Mouse (Mus musculus): Measurements from ENCODE around the gene Gm20388. TPM values are rescaled to one million over a fixed set of nuclear protein-coding genes. Genes with fewer than 3 reads are reported as not detected.

Gene Gm20388
- polyA plus RNA-seq, 1 experiment from 2014 or later, result 5.3 TPM

DNA sequence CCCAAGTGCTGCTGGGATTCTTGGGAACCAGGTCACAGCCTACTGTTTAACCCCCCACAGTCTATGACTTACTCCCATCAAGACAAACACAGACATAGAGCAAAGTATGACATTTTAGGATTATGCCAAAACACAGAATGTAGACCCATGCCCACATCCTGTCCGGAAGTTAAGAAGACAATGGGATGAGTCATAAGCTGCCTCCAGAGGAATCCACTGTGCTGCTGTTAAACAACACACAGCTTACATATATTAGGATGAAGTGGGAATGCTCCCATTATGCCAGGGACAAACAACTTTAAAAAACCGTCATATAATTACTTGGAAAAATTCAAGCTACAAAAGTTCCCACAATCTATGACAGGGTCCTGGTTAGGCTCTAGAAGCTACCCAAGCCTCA, 3079.3 kb downstream of the Gm20388 start:
- H3K9ac ChIP-seq (ENCODE audit: low read depth, low read length), result no peak overlapping the region
- no peak overlapping the region for H3K4me2 ChIP-seq
- ATAC-seq (replicated peaks; ENCODE audit: low FRiP score), result no peak
- H3K27me3 ChIP-seq (replicated peaks; ENCODE audit: control insufficient read depth, insufficient read depth, low read length), result no peaks in the 10 kb centered on the region
- H3K4me1 ChIP-seq (replicated peaks; ENCODE audit: control insufficient read depth, insufficient read depth, low read length), result peaks cover 47% of the 10 kb centered on the region
- H3K4me3 ChIP-seq (ENCODE audit: low read depth, low read length), result no peak overlapping the region
- no peaks in the 10 kb centered on the region for H3K9me3 ChIP-seq (ENCODE audit: control insufficient read depth, low read length)
- H3K36me3 ChIP-seq (ENCODE audit: control insufficient read depth, insufficient read depth, low read length), result no peaks in the 10 kb centered on the region
- WGBS, result 66% methylated on average over 2 of the region's 2 CpGs
- H3K27ac ChIP-seq (ENCODE audit: low read depth, low read length), result no peak overlapping the region
- DNase-seq (ENCODE audit: low spot score), result no peak

DNA sequence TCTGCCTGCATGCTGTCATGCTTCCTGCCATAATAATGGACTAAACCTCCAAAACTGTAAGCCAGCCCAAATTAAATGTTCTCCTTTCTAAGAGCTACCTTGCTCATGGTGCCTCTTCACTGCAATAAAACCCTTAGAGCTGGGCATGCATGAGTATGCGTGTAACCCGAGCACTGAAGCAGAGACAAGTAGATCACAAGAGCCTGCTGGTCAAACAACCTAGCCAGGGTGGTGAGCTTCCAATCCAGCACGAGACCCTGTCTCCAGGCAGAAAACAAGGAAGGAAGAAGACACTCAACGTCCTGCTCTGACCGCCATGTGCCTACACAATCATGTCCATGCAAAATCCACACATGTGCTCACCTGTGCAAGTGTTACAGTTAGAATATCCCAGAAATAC, 3080.7 kb downstream of the Gm20388 start:
- 74% methylated on average over 5 of the region's 5 CpGs for WGBS
- H3K4me1 ChIP-seq (replicated peaks; ENCODE audit: control insufficient read depth, insufficient read depth, low read length), result peaks cover 43% of the 10 kb centered on the region
- no peak for DNase-seq (ENCODE audit: low spot score)
- ATAC-seq (replicated peaks; ENCODE audit: low FRiP score), result no peak
- H3K4me3 ChIP-seq (ENCODE audit: low read depth, low read length), result no peak overlapping the region
- no peak overlapping the region for H3K27ac ChIP-seq (ENCODE audit: low read depth, low read length)
- no peaks in the 10 kb centered on the region for H3K27me3 ChIP-seq (replicated peaks; ENCODE audit: control insufficient read depth, insufficient read depth, low read length)
- no peak overlapping the region for H3K9ac ChIP-seq (ENCODE audit: low read depth, low read length)
- H3K4me2 ChIP-seq, result no peak overlapping the region
- H3K36me3 ChIP-seq (ENCODE audit: control insufficient read depth, insufficient read depth, low read length), result no peaks in the 10 kb centered on the region
- H3K9me3 ChIP-seq (ENCODE audit: control insufficient read depth, low read length), result no peaks in the 10 kb centered on the region

DNA sequence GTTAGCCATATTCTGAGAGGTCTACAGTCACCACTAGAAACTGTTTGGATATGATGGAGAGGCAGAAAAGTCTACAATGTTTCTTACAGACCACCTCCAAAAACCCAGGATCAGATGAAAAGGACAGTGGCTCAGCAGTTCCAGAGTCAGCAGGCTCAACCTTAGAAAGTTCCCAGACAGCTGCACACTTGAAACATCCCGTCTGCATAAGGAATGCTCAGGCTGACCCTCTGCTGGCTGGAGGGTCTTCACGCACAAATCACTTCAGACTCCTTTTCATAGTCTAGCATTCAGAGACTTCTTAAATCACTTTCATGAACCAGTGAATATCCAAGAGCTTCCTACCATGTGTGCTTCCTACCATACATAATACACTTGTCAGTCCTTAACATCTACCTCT, 3081.7 kb downstream of the Gm20388 start:
- Histone ChIP-seq H3K27ac (ENCODE audit: low read depth, low read length) (no peak overlapping the region), H3K4me3 (ENCODE audit: low read depth, low read length) (no peak overlapping the region), H3K36me3 (ENCODE audit: control insufficient read depth, insufficient read depth, low read length) (no peaks in the 10 kb centered on the region), H3K9ac (ENCODE audit: low read depth, low read length) (no peak overlapping the region), H3K9me3 (ENCODE audit: control insufficient read depth, low read length) (no peaks in the 10 kb centered on the region), H3K4me2 (no peak overlapping the region), H3K27me3 (replicated peaks; ENCODE audit: control insufficient read depth, insufficient read depth, low read length) (no peaks in the 10 kb centered on the region), H3K4me1 (replicated peaks; ENCODE audit: control insufficient read depth, insufficient read depth, low read length) (peaks cover 41% of the 10 kb centered on the region)
- DNase-seq (ENCODE audit: low spot score) (no peak), ATAC-seq (replicated peaks; ENCODE audit: low FRiP score) (no peak)
- WGBS, result 75% methylated on average over 2 of the region's 2 CpGs

DNA sequence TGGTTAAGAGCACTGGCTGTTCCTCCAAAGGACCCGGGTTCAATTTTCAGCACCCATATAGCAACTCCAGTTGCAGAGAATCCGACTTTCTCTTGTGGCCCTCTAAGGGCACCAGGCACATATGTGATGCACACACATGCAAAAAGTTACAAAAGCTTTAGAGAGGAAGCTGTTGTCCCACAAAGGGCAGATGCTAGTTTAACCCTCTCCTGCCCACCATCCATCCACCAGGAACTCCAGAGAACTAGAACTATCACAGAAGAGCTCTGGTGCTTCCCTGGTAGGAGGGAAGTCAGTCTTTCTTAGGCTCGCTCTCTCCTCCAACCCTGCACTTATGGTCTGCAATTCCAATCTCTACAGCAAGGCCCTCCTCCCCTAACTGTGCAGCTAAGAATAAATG, 3082.4 kb downstream of the Gm20388 start:
- 77% methylated on average over 3 of the region's 3 CpGs for WGBS
- H3K27ac ChIP-seq (ENCODE audit: low read depth, low read length), result no peak overlapping the region
- DNase-seq (ENCODE audit: low spot score), result no peak
- H3K4me3 ChIP-seq (ENCODE audit: low read depth, low read length), result no peak overlapping the region
- ATAC-seq (replicated peaks; ENCODE audit: low FRiP score), result no peak
- no peaks in the 10 kb centered on the region for H3K27me3 ChIP-seq (replicated peaks; ENCODE audit: control insufficient read depth, insufficient read depth, low read length)
- H3K4me2 ChIP-seq, result no peak overlapping the region
- H3K9ac ChIP-seq (ENCODE audit: low read depth, low read length), result no peak overlapping the region
- H3K9me3 ChIP-seq (ENCODE audit: control insufficient read depth, low read length), result no peaks in the 10 kb centered on the region
- H3K4me1 ChIP-seq (replicated peaks; ENCODE audit: control insufficient read depth, insufficient read depth, low read length), result peaks cover 40% of the 10 kb centered on the region
- H3K36me3 ChIP-seq (ENCODE audit: control insufficient read depth, insufficient read depth, low read length), result no peaks in the 10 kb centered on the region

DNA sequence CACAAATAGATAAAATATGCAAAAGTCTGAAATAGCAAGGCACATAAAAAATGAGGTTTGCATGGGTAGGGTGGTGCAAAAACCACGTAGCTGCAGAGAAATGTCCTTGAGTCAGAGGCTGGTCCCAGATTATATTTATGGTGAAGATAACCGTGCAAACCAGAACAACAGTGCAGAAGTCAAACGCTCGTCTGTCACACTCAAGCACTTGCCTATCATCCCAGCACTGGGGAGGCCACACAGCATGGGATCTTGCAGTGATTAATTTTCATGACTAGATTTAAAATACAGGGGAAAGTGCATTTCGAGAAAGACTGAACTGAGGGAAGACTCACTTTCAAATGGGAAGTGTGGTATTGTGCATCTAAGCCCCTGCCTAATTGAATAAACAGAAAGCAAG, 3083.1 kb downstream of the Gm20388 start:
- peaks cover 40% of the 10 kb centered on the region for H3K4me1 ChIP-seq (replicated peaks; ENCODE audit: control insufficient read depth, insufficient read depth, low read length)
- DNase-seq (ENCODE audit: low spot score) (no peak), ATAC-seq (replicated peaks; ENCODE audit: low FRiP score) (no peak)
- H3K27ac ChIP-seq (ENCODE audit: low read depth, low read length), result no peak overlapping the region
- H3K4me2 ChIP-seq, result no peak overlapping the region
- no peaks in the 10 kb centered on the region for H3K27me3 ChIP-seq (replicated peaks; ENCODE audit: control insufficient read depth, insufficient read depth, low read length)
- no peaks in the 10 kb centered on the region for H3K36me3 ChIP-seq (ENCODE audit: control insufficient read depth, insufficient read depth, low read length)
- H3K9ac ChIP-seq (ENCODE audit: low read depth, low read length), result no peak overlapping the region
- 39% methylated on average over 5 of the region's 5 CpGs for WGBS
- H3K4me3 ChIP-seq (ENCODE audit: low read depth, low read length), result no peak overlapping the region
- no peaks in the 10 kb centered on the region for H3K9me3 ChIP-seq (ENCODE audit: control insufficient read depth, low read length)

DNA sequence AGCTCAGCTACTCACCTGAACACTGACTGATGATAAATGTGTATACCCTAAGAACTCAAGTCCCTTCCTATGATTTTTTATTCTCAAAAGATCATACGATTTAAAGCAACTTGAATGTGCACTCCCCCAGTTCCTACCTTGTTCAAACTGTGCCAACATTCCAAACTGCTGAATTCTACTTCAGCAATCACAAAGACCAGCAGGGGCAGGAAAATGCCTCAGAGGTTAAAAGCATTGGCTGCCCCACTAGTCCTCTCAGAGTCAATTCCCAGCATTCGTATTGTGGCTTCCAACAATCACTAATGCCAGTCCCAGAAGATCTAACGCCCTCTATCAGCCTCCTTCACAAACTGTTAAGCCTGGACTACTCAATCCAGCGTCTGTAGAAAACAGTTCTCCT, 3087.3 kb downstream of the Gm20388 start:
- Histone ChIP-seq H3K9ac (ENCODE audit: low read depth, low read length) (no peak overlapping the region), H3K27ac (ENCODE audit: low read depth, low read length) (no peak overlapping the region), H3K4me2 (no peak overlapping the region), H3K4me1 (replicated peaks; ENCODE audit: control insufficient read depth, insufficient read depth, low read length) (peaks cover 26% of the 10 kb centered on the region), H3K9me3 (ENCODE audit: control insufficient read depth, low read length) (no peaks in the 10 kb centered on the region), H3K4me3 (ENCODE audit: low read depth, low read length) (no peak overlapping the region), H3K36me3 (ENCODE audit: control insufficient read depth, insufficient read depth, low read length) (no peaks in the 10 kb centered on the region), H3K27me3 (replicated peaks; ENCODE audit: control insufficient read depth, insufficient read depth, low read length) (no peaks in the 10 kb centered on the region)
- ATAC-seq (replicated peaks; ENCODE audit: low FRiP score) (no peak), DNase-seq (ENCODE audit: low spot score) (no peak)
- 79% methylated on average over 4 of the region's 4 CpGs for WGBS

DNA sequence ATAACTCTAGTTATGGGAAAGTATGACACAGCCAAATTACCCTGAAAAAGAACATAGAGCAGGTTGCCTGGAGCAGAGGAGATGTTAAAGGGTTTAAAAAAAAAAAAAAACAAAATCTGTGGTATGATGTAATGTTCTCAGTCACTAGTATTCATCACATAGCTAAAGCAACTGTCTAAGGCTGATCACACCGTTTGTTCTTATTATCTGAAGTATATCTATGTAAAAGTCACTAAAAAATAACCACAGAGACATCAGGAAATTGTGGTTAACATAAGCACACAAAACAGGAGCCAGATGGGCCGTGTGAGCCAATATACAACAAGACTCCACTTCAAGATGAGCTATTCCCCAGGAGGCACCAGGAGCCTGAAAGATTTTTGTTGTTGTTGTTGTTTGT, 3089.7 kb downstream of the Gm20388 start:
- WGBS, result 36% methylated on average over 2 of the region's 2 CpGs
- H3K9ac ChIP-seq (ENCODE audit: low read depth, low read length), result no peak overlapping the region
- H3K4me3 ChIP-seq (ENCODE audit: low read depth, low read length), result no peak overlapping the region
- no peak overlapping the region for H3K27ac ChIP-seq (ENCODE audit: low read depth, low read length)
- peaks cover 8% of the 10 kb centered on the region for H3K4me1 ChIP-seq (replicated peaks; ENCODE audit: control insufficient read depth, insufficient read depth, low read length)
- H3K4me2 ChIP-seq, result no peak overlapping the region
- DNase-seq (ENCODE audit: low spot score) (no peak), ATAC-seq (replicated peaks; ENCODE audit: low FRiP score) (no peak)
- H3K27me3 ChIP-seq (replicated peaks; ENCODE audit: control insufficient read depth, insufficient read depth, low read length), result no peaks in the 10 kb centered on the region
- no peaks in the 10 kb centered on the region for H3K36me3 ChIP-seq (ENCODE audit: control insufficient read depth, insufficient read depth, low read length)
- no peaks in the 10 kb centered on the region for H3K9me3 ChIP-seq (ENCODE audit: control insufficient read depth, low read length)

DNA sequence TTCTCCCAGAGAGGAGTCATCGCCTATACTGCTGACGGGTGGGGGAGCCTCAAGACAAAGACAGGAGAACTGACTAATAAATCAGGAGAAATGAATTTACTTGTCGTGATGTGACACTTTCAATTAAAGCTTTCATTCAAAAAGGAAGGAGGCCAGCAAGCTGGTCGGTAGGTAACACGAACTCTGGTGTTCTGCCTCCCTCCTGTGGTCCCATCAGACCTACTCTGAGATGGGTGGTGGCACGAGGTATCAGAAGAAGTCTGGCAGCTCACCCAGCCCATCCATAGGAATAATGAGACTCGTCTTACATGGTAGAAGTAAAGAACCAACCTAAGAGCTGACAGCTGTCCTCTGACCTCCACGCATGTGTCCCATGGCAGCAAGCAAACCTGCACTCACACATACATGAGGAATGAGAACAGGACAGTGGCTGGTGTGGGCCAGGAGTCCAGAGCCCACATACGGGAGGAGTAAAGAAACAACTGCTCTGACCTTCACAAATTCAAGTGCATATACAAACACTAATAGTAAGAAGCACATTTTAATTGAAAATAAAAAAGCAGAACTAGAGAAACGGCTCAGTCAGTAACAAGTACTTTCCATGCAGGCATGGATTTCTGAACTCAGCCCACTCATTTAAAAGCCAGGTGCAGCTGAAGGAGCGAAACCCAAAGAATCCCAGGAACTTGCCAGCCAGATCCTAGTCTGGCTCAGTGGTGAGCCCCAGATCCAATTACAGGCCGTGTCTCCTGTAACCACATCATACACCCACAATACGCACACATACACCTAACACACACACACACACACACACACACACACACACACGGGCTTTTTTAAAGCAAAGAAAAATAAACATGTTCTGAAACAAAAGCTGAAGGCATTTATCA, 3093.6 kb downstream of the Gm20388 start:
- ATAC-seq (replicated peaks; ENCODE audit: low FRiP score) (no peak), DNase-seq (ENCODE audit: low spot score) (no peak)
- Histone ChIP-seq H3K4me3 (ENCODE audit: low read depth, low read length) (no peak overlapping the region), H3K27ac (ENCODE audit: low read depth, low read length) (no peak overlapping the region), H3K27me3 (replicated peaks; ENCODE audit: control insufficient read depth, insufficient read depth, low read length) (no peaks in the 10 kb centered on the region), H3K4me1 (replicated peaks; ENCODE audit: control insufficient read depth, insufficient read depth, low read length) (peaks cover 15% of the 10 kb centered on the region), H3K4me2 (no peak overlapping the region), H3K9ac (ENCODE audit: low read depth, low read length) (no peak overlapping the region), H3K9me3 (ENCODE audit: control insufficient read depth, low read length) (no peaks in the 10 kb centered on the region), H3K36me3 (ENCODE audit: control insufficient read depth, insufficient read depth, low read length) (no peaks in the 10 kb centered on the region)
- 71% methylated on average over 14 of the region's 14 CpGs for WGBS

DNA sequence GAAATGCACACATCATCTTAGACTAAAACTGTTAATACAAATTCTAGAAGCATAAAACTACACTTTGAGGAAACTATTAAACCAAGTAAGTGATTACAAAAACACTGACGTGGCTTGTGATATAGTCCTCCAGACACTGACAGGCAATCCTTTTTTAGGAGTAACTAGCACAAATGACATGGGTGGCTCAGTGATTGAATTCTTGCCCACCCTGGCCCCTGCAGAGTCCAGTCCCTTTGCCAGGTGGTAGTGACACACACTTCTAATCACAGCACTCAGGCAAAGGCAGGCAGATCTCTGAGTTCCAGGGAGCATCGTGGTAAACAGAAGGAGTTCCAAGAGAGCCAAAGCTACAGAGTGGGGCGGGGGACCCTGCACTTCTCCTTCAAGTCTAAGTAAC, 3094.7 kb downstream of the Gm20388 start:
- Histone ChIP-seq H3K9me3 (ENCODE audit: control insufficient read depth, low read length) (no peaks in the 10 kb centered on the region), H3K4me1 (replicated peaks; ENCODE audit: control insufficient read depth, insufficient read depth, low read length) (peaks cover 22% of the 10 kb centered on the region), H3K4me3 (ENCODE audit: low read depth, low read length) (no peak overlapping the region), H3K27ac (ENCODE audit: low read depth, low read length) (no peak overlapping the region), H3K4me2 (no peak overlapping the region), H3K9ac (ENCODE audit: low read depth, low read length) (no peak overlapping the region), H3K36me3 (ENCODE audit: control insufficient read depth, insufficient read depth, low read length) (no peaks in the 10 kb centered on the region), H3K27me3 (replicated peaks; ENCODE audit: control insufficient read depth, insufficient read depth, low read length) (no peaks in the 10 kb centered on the region)
- DNase-seq (ENCODE audit: low spot score) (no peak), ATAC-seq (replicated peaks; ENCODE audit: low FRiP score) (no peak)
- 43% methylated on average over 3 of the region's 3 CpGs for WGBS
